Mouse (Mus musculus) embryonic facial prominence, embryonic 10.5 days (tissue): ENCODE results near the gene H2-Q10. TPM values are rescaled to one million over a fixed set of nuclear protein-coding genes. Genes with fewer than 3 reads are reported as not detected.

Source experiments
- polyA plus RNA-seq: library from polyadenylated mRNA; unstranded; fragments of >200 nt; fragmentation: Nextera tagmentation; extraction: Ambion mirVana; gene quantifications from 2 replicates; pipeline ENCODE4 v1.2.1, GENCODE M21; 2016

H2-Q10 gene
- polyA plus RNA-seq, 1 experiment from 2014 or later: 0.39 TPM

Other genes starting within 250 kb of the H2-Q10 start
- 0.33 and 0.40 TPM in 2 replicates for gene Gm16181, start 249.3 kb upstream of the H2-Q10 start, polyA plus RNA-seq
- gene Atp6v1g2, start 236.4 kb upstream of the H2-Q10 start, polyA plus RNA-seq: 5.2 and 5.6 TPM in 2 replicates
- 9.3 and 9.6 TPM in 2 replicates for gene Nfkbil1, start 234.3 kb upstream of the H2-Q10 start, polyA plus RNA-seq
- 726 and 735 TPM in 2 replicates for gene Ddx39b, start 228.3 kb upstream of the H2-Q10 start, polyA plus RNA-seq
- 30.3 and 32.9 TPM in 2 replicates for gene H2-D1, start 207.4 kb upstream of the H2-Q10 start, polyA plus RNA-seq
- not detected in 2 replicates for gene H2-Q1, start 149.7 kb upstream of the H2-Q10 start, polyA plus RNA-seq
- 0.75 and 0.88 TPM in 2 replicates for gene H2-Q2, start 127.8 kb upstream of the H2-Q10 start, polyA plus RNA-seq
- 1.5 and 1.6 TPM in 2 replicates for gene H2-Q4, start 90.5 kb upstream of the H2-Q10 start, polyA plus RNA-seq
- gene H2-Q6, start 45.2 kb upstream of the H2-Q10 start, polyA plus RNA-seq: 1.5 and 1.6 TPM in 2 replicates
- 12.2 and 12.9 TPM in 2 replicates for gene H2-Q7, start 30.9 kb upstream of the H2-Q10 start, polyA plus RNA-seq
- gene Pou5f1, start 35.9 kb downstream of the H2-Q10 start, polyA plus RNA-seq: not detected in 2 replicates
- gene Tcf19, start 46.7 kb downstream of the H2-Q10 start, polyA plus RNA-seq: 43.7 and 45.5 TPM in 2 replicates
- gene Cchcr1, start 47.0 kb downstream of the H2-Q10 start, polyA plus RNA-seq: 24.2 and 25.0 TPM in 2 replicates
- 1.6 and 1.9 TPM in 2 replicates for gene Psors1c2, start 63.1 kb downstream of the H2-Q10 start, polyA plus RNA-seq
- gene Cdsn, start 82.0 kb downstream of the H2-Q10 start, polyA plus RNA-seq: not detected in 2 replicates
- not detected in 2 replicates for gene 2300002M23Rik, start 97.4 kb downstream of the H2-Q10 start, polyA plus RNA-seq
- gene Sfta2, start 131.5 kb downstream of the H2-Q10 start, polyA plus RNA-seq: not detected in 2 replicates
- gene Gm9573, start 156.5 kb downstream of the H2-Q10 start, polyA plus RNA-seq: not detected in 2 replicates
- gene Mucl3, start 173.6 kb downstream of the H2-Q10 start, polyA plus RNA-seq: 0.20 and 0.24 TPM in 2 replicates
- 19.9 and 22.0 TPM in 2 replicates for gene Vars2, start 197.5 kb downstream of the H2-Q10 start, polyA plus RNA-seq
- gene Gtf2h4, start 203.7 kb downstream of the H2-Q10 start, polyA plus RNA-seq: 57.6 and 61.4 TPM in 2 replicates
- 49.1 and 65.3 TPM in 2 replicates for gene Ddr1, start 234.5 kb downstream of the H2-Q10 start, polyA plus RNA-seq